Mouse (Mus musculus) neural tube, embryonic 10.5 days (tissue): Measurements from ENCODE around the gene Mrpl28.
A peak's percentile ranks its signal among the peaks of the same experiment; 100 is the strongest.

Source experiments
- DNase-seq: peaks from one replicate; pipeline ENCODE4 v3.0.0-alpha.2; 2017; ENCODE audit warnings: low spot score; ENCODE audit errors: extremely low spot score

Gene Mrpl28

GRCm38 (mm10) chr17:26115956-26116487, 7.3 kb upstream of the Mrpl28 start:
- no peak for DNase-seq

- no peak for DNase-seq
Observed at GRCm38 (mm10) chr17:26116503-26117258, 6.6 kb upstream of the Mrpl28 start.

- peak; percentile 52 for DNase-seq
Observed at GRCm38 (mm10) chr17:26119766-26120710, 3.3 kb upstream of the Mrpl28 start.

GRCm38 (mm10) chr17:26122431-26123140, 714 bp upstream of the Mrpl28 start:
- no peak for DNase-seq

GRCm38 (mm10) chr17:26124560-26124959, 1.3 kb downstream of the Mrpl28 start:
- no peak for DNase-seq

- no peak for DNase-seq
Observed at GRCm38 (mm10) chr17:26125226-26125625, 1.9 kb downstream of the Mrpl28 start.

- DNase-seq, result no peak
Observed at GRCm38 (mm10) chr17:26131062-26131732, 7.9 kb downstream of the Mrpl28 start.

GRCm38 (mm10) chr17:26131856-26132853, 8.9 kb downstream of the Mrpl28 start:
- DNase-seq, result no peak

GRCm38 (mm10) chr17:26137106-26137750, 13.9 kb downstream of the Mrpl28 start:
- no peak for DNase-seq

- DNase-seq, result no peak
Observed at GRCm38 (mm10) chr17:26137751-26138130, 14.4 kb downstream of the Mrpl28 start.

GRCm38 (mm10) chr17:26138239-26138836, 15.0 kb downstream of the Mrpl28 start, which contains the start of gene Axin1:
Axin1 (plus strand) TSS chr17:26138688.
- peak; percentile 97 for DNase-seq

- no peak for DNase-seq
Observed at GRCm38 (mm10) chr17:26138901-26139381, 15.6 kb downstream of the Mrpl28 start.

- DNase-seq, result no peak
Observed at GRCm38 (mm10) chr17:26142796-26143195, 19.5 kb downstream of the Mrpl28 start.

- DNase-seq, result no peak
Observed at GRCm38 (mm10) chr17:26143386-26143785, 20.1 kb downstream of the Mrpl28 start.

GRCm38 (mm10) chr17:26149056-26149455, 25.8 kb downstream of the Mrpl28 start:
- DNase-seq, result no peak

GRCm38 (mm10) chr17:26151886-26152630, 28.8 kb downstream of the Mrpl28 start:
- DNase-seq, result no peak

- no peak for DNase-seq
Observed at GRCm38 (mm10) chr17:26162736-26163135, 39.4 kb downstream of the Mrpl28 start.

GRCm38 (mm10) chr17:26168039-26168438, 44.7 kb downstream of the Mrpl28 start:
- no peak for DNase-seq
